Mouse (Mus musculus): Measurements from ENCODE around the gene Noxa1.

DNA sequence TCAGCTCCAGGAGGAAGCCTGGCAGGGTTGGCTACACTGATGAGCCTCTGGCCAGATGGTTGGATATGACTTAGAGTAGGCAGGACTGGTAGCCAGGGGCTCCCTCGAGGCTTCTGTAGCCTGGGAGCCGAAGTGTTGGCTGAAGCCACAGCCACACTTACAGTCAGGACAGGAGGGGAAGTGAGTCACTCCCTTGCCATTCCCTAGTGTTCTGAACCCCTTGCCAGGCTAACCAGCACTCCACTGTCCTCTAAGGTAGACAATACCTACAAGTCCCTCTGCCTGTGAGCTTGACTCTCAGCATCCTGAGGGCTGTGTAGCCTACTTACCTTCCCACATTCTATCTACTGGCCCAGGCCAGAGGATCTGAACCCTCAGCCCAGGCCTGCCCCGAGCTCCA, 29.5 kb upstream of the Noxa1 start:
- TF ChIP-seq CTCF (conservative IDR thresholded peaks at IDR 0.05; ENCODE audit: insufficient read depth, insufficient read length, low read depth, low read length) (no peak), POLR2A (IDR thresholded peaks at IDR 0.05; ENCODE audit: low read depth, low read length) (no peak)

Data from kidney, adult 2 months (tissue).